ENCODE assay signal across 31 mouse cellular contexts in the genomic region with DNA sequence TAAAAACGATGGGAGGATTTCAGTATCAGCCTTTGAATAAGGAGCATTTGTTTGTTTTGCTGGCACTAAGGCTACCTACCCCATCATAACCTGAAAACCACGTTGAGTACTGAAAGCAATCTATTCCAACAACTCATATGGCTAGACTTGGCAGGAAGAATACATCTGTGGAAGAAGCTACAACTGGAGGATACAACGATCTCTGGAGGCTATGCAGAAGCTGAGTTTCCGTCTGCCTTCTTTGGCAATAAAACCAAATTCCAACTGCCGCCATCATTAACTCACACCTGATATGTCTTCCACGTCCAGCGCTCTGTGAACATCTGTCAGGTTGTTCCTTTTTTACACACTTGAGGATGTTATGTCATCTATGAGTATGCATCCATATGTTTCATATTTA.
"Had no signal": no experiment of that assay in that cellular context is flagged by ENCODE, and none has a peak within 500 bp of the region (broad histone marks: within the 10 kb centered on the region; RNA-seq: fewer than 3 reads in every experiment).

No protein-coding gene starts in this region.

- H3K36me3 ChIP-seq: limb, embryonic 12.5 days; limb, embryonic 13.5 days; limb, embryonic 15.5 days; liver, embryonic 12.5 days; liver, embryonic 13.5 days; liver, embryonic 15.5 days; lung, embryonic 15.5 days; midbrain, embryonic 10.5 days; midbrain, embryonic 12.5 days; midbrain, embryonic 13.5 days; midbrain, embryonic 15.5 days; neural tube, embryonic 12.5 days; neural tube, embryonic 13.5 days had no signal

- H3K27me3 ChIP-seq: limb, embryonic 12.5 days; limb, embryonic 13.5 days; limb, embryonic 15.5 days; liver, embryonic 12.5 days; liver, embryonic 13.5 days; liver, embryonic 15.5 days; lung, embryonic 15.5 days; megakaryocyte, embryonic 14.5 days; midbrain, embryonic 12.5 days; midbrain, embryonic 13.5 days; midbrain, embryonic 15.5 days; neural tube, embryonic 12.5 days; neural tube, embryonic 13.5 days had no signal

- H3K9ac ChIP-seq: limb, embryonic 12.5 days; limb, embryonic 13.5 days; limb, embryonic 15.5 days; liver, embryonic 12.5 days; liver, embryonic 13.5 days; liver, embryonic 14.5 days; liver, embryonic 15.5 days; liver, postnatal 0 days; lung, embryonic 15.5 days; midbrain, embryonic 12.5 days; midbrain, embryonic 13.5 days; midbrain, embryonic 15.5 days; neural tube, embryonic 12.5 days; neural tube, embryonic 13.5 days had no signal

- H3K27ac ChIP-seq: left cerebral cortex, adult 2 months; limb, embryonic 12.5 days; limb, embryonic 13.5 days; limb, embryonic 15.5 days; liver, embryonic 12.5 days; liver, embryonic 13.5 days; liver, embryonic 14.5 days; liver, embryonic 15.5 days; lung, embryonic 15.5 days; macrophage; midbrain, embryonic 10.5 days; midbrain, embryonic 12.5 days; midbrain, embryonic 13.5 days; midbrain, embryonic 15.5 days; neural tube, embryonic 12.5 days; neural tube, embryonic 13.5 days had no signal

- H3K4me2 ChIP-seq: limb, embryonic 12.5 days; limb, embryonic 13.5 days; limb, embryonic 15.5 days; liver, embryonic 11.5 days; liver, embryonic 12.5 days; liver, embryonic 13.5 days; liver, embryonic 15.5 days; lung, embryonic 15.5 days; midbrain, embryonic 11.5 days; midbrain, embryonic 12.5 days; midbrain, embryonic 13.5 days; midbrain, embryonic 15.5 days; neural tube, embryonic 12.5 days; neural tube, embryonic 13.5 days had no signal

- DNase-seq: left cerebral cortex, postnatal 4 days; liver; liver, embryonic 13.5 days; liver, postnatal 0 days; lung, adult 18-20 months; lung, adult 2 months; lung, postnatal 14 days; lung, postnatal 36 days; lung, postnatal 4 days; midbrain, embryonic 14.5 days had no signal

- H3K4me3 ChIP-seq: left cerebral cortex, adult 2 months; limb, embryonic 12.5 days; limb, embryonic 13.5 days; limb, embryonic 15.5 days; liver, embryonic 12.5 days; liver, embryonic 13.5 days; liver, embryonic 15.5 days; lung, embryonic 15.5 days; megakaryocyte, embryonic 14.5 days; midbrain, embryonic 10.5 days; midbrain, embryonic 12.5 days; midbrain, embryonic 13.5 days; midbrain, embryonic 15.5 days; myocyte; neural tube, embryonic 12.5 days; neural tube, embryonic 13.5 days had no signal

- H3K9me3 ChIP-seq: limb, embryonic 12.5 days; limb, embryonic 13.5 days; limb, embryonic 15.5 days; liver, embryonic 12.5 days; liver, embryonic 13.5 days; liver, embryonic 15.5 days; lung, embryonic 15.5 days; megakaryocyte, embryonic 14.5 days; midbrain, embryonic 10.5 days; midbrain, embryonic 12.5 days; midbrain, embryonic 13.5 days; midbrain, embryonic 15.5 days; neural tube, embryonic 12.5 days; neural tube, embryonic 13.5 days had no signal

- ATAC-seq: liver, embryonic 12.5 days; liver, postnatal 0 days; lung, postnatal 0 days; midbrain, embryonic 13.5 days; midbrain, embryonic 15.5 days; midbrain, embryonic 16.5 days had no signal

- H3K4me1 ChIP-seq: limb, embryonic 12.5 days; limb, embryonic 13.5 days; limb, embryonic 15.5 days; liver, embryonic 12.5 days; liver, embryonic 13.5 days; liver, embryonic 15.5 days; lung, embryonic 15.5 days; megakaryocyte, embryonic 14.5 days; midbrain, embryonic 12.5 days; midbrain, embryonic 13.5 days; midbrain, embryonic 15.5 days; neural tube, embryonic 12.5 days had no signal
